Mouse (Mus musculus): ENCODE measurements around the gene Il15.

GRCm38 (mm10) chr8:82398546-82398945 lies 4.5 kb downstream of the Il15 start:
- TF ChIP-seq POLR2A (IDR thresholded peaks at IDR 0.05; ENCODE audit: control insufficient read depth, extremely low read depth, insufficient read depth, low read length, poor library complexity): no peak
- no peak for TF ChIP-seq CTCF (IDR thresholded peaks at IDR 0.05; ENCODE audit: borderline replicate concordance, control insufficient read depth, extremely low read depth, insufficient read depth, low read length, poor library complexity)
